Mouse (Mus musculus) CD4-positive, CD25-positive, alpha-beta regulatory T cell, adult 2 months (primary cell): ENCODE results near the gene Abhd5.

Experiments used
- DNase-seq: peaks from one replicate; pipeline ENCODE4 v3.0.0-alpha.2; 2012; ENCODE audit warnings: low read depth, low spot score

Gene Abhd5

GRCm38 (mm10) chr9:122414648-122415047 lies 63.2 kb downstream of the Abhd5 start:
- no peak for DNase-seq

DNA sequence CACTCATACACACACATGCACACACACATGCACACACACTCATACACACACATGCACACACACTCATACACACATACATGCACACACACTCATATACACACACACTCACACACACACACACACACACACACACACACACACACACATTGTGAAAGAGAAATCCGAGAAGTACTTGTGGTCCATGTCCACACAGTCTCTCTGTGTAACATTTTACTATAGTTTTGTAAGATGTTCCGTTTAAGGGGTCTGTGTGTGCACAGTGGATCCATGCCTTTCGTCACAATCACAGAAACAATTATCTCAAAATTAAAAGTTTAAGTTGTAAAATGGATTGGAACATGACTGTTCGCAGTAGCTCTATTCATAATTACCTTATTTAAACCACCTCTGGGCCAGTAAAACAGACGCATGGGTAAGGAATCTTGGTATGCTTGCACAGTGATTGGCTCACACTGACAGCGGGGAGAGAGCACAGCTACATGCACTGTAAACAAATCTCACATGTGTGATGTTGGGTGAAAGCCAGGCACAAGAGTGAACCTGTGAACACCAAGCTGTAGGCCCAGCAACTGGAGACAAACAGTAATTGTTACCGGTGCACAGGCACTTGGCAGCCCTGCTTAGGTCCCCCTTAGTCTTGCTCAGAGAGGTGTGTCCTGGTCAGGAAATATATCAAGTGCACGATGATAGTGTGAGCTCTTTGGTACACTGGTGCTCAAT lies 63.8 kb downstream of the Abhd5 start:
- no peak for DNase-seq

- no peak for DNase-seq
Observed at GRCm38 (mm10) chr9:122416617-122417016, 65.2 kb downstream of the Abhd5 start.

- no peak for DNase-seq
Observed at GRCm38 (mm10) chr9:122420195-122420756, 68.9 kb downstream of the Abhd5 start.

- peak; percentile 69 for DNase-seq
Observed at GRCm38 (mm10) chr9:122420772-122421764, 69.7 kb downstream of the Abhd5 start.

DNA sequence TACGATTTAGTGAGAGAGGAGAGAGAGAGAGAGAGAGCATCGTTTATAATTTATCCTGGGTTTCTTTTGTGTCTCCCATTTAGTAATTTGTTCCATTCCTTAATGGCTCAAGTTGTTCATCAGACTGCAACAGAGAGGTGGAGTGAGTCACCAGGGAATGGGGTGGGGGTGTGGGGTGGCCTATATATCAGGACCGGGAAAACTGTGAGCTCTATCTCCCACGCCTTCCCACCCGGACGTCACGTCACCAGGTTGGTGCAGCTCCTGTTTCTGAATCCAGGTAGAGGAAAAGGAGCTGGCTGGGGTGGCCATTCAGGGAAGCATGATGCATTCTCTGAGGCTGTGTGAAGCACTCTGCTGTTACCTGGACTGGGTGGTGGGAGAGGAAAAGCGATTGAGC lies 70.5 kb downstream of the Abhd5 start:
- no peak for DNase-seq

DNA sequence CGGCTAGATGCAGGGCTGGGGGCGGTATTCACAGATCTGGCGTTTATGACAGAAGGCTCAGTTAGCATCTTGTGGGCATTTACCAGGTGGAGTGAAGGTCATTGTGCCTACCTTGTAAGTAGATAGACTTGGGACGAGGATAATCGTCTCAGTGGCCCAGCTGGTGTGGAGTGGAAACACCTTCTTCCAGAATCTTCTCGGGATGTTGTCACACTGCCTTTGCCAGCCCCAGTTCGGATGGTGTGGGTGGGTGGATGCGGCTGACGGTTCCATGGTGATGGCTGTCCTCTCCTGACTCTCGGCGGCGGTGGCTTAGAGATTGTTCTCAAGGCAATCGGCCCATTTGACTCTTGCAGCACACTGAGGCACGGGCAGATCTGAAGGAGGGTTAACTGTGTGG lies 71.3 kb downstream of the Abhd5 start:
- no peak for DNase-seq

DNA sequence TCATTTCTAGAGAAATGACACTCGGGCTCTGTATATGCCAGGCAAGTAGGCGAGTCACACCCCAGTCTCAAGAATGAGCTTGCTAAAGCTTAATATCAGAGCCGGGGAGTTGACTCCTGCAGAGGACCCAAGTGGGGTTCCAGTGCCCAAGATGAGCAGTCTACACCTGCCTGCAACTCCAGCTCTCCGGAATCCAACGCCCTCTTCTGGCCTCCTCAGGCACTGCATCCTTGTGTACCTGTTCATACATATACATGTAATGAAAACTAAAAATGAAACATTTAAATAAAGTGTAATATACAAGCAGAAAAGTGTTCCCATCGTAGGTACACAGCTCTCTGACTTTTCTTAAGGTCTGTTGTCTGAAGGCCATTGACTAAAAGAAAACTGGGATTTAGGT lies 71.7 kb downstream of the Abhd5 start:
- DNase-seq = peak; percentile 19

DNA sequence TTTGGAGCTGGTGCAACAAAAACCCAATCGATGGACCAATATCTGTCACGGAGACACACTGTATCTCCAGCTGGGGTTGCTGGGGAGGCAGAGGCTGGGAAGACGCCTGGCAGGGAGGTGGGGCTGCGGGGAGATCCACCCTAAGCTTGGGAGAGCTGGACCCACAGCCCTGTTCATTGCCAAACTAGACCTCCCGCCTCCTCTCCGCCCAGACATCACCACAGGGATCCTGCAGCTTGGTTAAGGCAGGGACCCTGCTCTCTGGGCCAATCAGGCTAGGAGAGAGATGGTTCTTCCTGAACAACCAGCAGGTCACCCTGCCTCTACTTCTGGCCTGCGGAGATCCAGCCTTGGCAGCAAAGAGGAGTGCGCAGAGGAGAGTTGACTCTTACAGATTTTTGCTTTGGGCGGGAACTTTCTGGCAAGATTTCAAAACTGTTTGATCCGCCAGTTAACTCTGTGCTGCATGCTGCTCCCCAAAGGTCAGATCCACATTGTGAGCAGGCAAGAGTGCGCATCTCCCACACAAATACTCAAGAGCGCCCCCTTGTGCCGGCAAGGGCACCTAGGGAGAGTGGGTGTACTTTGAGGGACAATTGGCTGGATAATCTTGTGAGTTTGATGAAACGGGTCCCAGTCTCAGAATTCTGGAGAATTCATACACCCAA lies 73.7 kb downstream of the Abhd5 start:
- DNase-seq = peak; percentile 44

DNA sequence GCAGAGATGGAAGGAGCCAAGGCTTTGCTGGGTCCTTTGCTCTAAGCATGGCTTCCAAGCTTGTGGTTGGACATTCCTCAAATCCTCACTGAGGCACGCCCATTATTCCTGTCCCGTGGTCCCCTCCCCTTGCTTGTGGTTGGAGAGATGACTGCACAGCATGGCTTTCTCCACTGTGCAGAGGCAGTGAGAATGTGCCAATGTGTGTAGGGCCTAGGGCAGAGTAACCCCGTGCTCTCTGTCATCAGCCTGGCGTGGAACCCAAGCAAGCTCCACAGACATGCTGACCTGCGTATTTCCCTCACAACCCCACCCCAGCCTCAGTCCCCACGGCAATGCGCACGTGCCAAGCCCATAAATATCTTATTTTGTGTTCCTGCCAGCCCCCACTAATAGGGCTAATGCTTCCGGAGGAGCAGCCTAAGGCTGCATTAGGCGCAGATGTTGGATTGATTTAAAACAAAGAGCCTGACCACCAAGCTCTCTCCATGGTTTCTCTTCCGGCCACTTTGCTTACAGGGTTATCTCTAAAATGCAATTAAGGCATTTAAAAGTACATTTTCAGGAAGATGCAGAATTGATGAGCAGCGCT lies 77.7 kb downstream of the Abhd5 start:
- DNase-seq = no peak

DNA sequence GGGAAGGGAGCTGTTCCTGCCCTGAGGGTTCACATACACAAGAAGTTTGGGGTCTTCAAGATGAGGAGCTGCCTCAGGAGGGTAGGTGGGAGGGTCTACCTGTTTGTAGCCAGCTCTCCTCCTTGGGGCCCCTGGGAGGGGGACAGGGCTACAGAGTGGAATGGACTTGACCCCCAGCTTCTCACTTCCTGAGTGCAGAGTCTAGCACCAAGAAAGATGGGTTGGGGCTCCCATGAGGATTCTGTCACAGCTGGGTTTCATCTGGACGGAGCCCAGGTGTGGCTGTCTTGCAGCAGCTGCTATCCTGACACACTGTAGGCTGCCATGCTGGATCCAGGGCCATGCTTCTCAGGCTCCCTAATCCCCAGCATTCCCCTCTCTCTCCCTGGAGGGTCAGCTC lies 78.3 kb downstream of the Abhd5 start:
- DNase-seq = no peak
